Mouse (Mus musculus) thymus, adult 2 months (tissue): Measurements from ENCODE around the gene Slc27a4. TPM values are rescaled to one million over a fixed set of nuclear protein-coding genes. Genes with fewer than 3 reads are reported as not detected.

Experiments
- DNase-seq: peaks from one replicate; pipeline ENCODE4 v3.0.0; 2021
- H3K27ac ChIP-seq: fragments of 200-500 bp; 2 replicates; pipeline ENCODE4 v1.5.1; 2012; ENCODE audit warnings: low read length, control low read depth; ENCODE audit not compliant: control insufficient read depth, insufficient read depth
- H3K27me3 ChIP-seq: fragments of 200-500 bp; 2 replicates; pipeline ENCODE4 v1.6.1; 2012; ENCODE audit warnings: mild to moderate bottlenecking, low read length, moderate library complexity, mixed read lengths; ENCODE audit not compliant: control insufficient read depth, insufficient read depth
- H3K36me3 ChIP-seq: fragments of 200-500 bp; 2 replicates; pipeline ENCODE4 v1.6.1; 2012; ENCODE audit warnings: mild to moderate bottlenecking, low read length, moderate library complexity; ENCODE audit not compliant: control insufficient read depth, insufficient read depth
- H3K4me1 ChIP-seq: fragments of 200-500 bp; replicated peaks from 2 replicates; pipeline ENCODE4 v1.6.1; 2012; ENCODE audit warnings: low read length; ENCODE audit not compliant: control insufficient read depth, insufficient read depth
- H3K4me3 ChIP-seq: fragments of 200-500 bp; 2 replicates; pipeline ENCODE4 v1.5.1; 2012; ENCODE audit warnings: mild to moderate bottlenecking, low read length, control low read depth, moderate library complexity; ENCODE audit not compliant: control insufficient read depth, insufficient read depth
- CTCF ChIP-seq: fragments of 200-500 bp; IDR thresholded peaks from 2 replicates; pipeline ENCODE4 v1.5.1; 2012; ENCODE audit warnings: mild to moderate bottlenecking, control low read depth, low read length, moderate library complexity, borderline replicate concordance; ENCODE audit not compliant: control insufficient read depth, poor library complexity, insufficient read depth; ENCODE audit errors: extremely low read depth
- POLR2A ChIP-seq: fragments of 200-500 bp; IDR thresholded peaks from 2 replicates; pipeline ENCODE4 v1.6.1; 2012; ENCODE audit warnings: mild to moderate bottlenecking, low read length, control low read depth, moderate library complexity; ENCODE audit not compliant: control insufficient read depth, poor library complexity, insufficient read depth; ENCODE audit errors: extremely low read depth
- WGBS: fragments of 180-500 bp; shearing (Covaris S2); methylation state at CpG from one replicate; pipeline ENCODE4 v1.1.7; 2018; 5-methylcytosine and 5-hydroxymethylcytosine counted together
- polyA plus RNA-seq: library from polyadenylated mRNA; depleted of rRNA; stranded (reverse); fragments of >200 nt; gene quantifications from 2 replicates; pipeline ENCODE4 v1.2.3, GENCODE M21; 2012; rRNA removed

The Slc27a4 gene
- polyA plus RNA-seq, 1 experiment: 35.8 TPM

- H3K36me3 ChIP-seq: no peaks in the 10 kb centered on the region
- 92% methylated on average over 10 of the region's 10 CpGs for WGBS
- no peaks in the 10 kb centered on the region for H3K27me3 ChIP-seq
- H3K4me1 ChIP-seq: no peaks in the 10 kb centered on the region
- H3K4me3 ChIP-seq: no peak overlapping the region
- TF ChIP-seq CTCF: no peak
- H3K27ac ChIP-seq: no peak overlapping the region
- DNase-seq: no peak
Observed at GRCm38 (mm10) chr2:29855585-29856210, 53.3 kb downstream of the Slc27a4 start.

DNA sequence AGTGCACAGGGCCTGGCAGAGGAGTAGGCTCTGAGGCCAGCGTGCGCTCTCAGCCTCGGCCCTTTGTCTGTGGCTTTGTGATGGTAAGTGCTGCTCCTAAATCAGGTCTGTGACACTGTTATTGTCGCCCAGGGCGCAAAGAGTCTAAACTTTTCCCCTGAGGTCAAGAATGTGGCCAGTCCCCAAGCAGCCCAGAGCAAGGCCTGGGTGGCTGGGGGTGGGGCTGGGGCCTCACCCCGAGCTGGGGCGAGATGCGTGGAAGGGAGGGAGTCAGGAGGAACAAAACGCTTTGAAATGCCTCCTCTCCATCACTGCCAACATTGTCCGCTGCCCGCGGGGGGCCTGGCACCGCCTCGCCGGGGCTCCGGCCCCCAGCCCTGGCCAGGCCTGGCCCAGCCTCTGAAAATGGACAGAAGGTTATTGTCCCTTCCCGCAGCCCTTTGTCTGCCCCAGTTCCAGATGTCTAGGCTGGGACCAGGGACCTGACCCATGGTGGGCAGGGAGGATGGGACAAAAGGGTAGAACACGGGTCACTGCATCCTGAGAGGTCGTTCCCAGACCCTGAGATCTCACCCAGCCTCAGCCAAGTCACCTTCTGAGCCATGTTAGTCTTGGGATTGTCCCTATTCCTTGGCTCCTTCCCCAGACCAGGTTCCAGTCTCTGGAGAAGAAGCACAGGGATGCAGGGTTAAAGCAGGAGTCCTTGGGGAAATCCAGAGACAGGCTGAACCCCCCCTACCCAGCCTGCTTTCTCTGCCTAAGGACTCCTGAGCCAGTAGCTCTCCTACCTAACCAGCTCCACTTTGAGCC, 54.2 kb downstream of the Slc27a4 start:
- TF ChIP-seq CTCF: no peak
- TF ChIP-seq POLR2A: no peak
- 62% methylated on average over 19 of the region's 19 CpGs for WGBS
- no peak for DNase-seq
- H3K4me1 ChIP-seq: no peaks in the 10 kb centered on the region
- H3K27me3 ChIP-seq: no peaks in the 10 kb centered on the region
- no peaks in the 10 kb centered on the region for H3K36me3 ChIP-seq
- no peak overlapping the region for H3K4me3 ChIP-seq
- no peak overlapping the region for H3K27ac ChIP-seq

DNA sequence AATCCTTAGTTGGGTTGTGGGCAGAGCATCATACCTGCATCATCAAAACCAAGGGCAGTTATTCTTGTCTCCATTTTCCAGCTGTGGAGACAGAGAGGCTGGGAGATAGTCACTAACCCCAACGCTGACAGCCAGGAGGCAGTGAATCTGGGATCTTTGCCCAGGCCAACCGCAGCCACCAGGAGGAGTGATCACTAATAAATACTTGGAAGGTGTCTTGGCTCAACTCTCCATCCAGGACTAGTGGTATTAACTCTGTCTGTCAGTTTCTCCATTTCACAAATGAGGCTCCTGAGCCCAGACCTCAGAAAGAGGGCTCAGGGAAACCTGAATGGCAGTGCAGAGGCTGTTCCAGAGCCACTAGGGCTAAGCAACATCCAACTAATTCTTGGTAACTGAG, 54.9 kb downstream of the Slc27a4 start:
- 39% methylated on average over 2 of the region's 2 CpGs for WGBS
- no peak overlapping the region for H3K4me3 ChIP-seq
- DNase-seq: no peak
- no peak overlapping the region for H3K27ac ChIP-seq
- H3K4me1 ChIP-seq: no peaks in the 10 kb centered on the region
- H3K27me3 ChIP-seq: no peaks in the 10 kb centered on the region
- TF ChIP-seq CTCF (no peak), POLR2A (no peak)
- no peaks in the 10 kb centered on the region for H3K36me3 ChIP-seq

- Histone ChIP-seq H3K27ac (no peak overlapping the region), H3K4me3 (no peak overlapping the region), H3K27me3 (no peaks in the 10 kb centered on the region), H3K4me1 (no peaks in the 10 kb centered on the region), H3K36me3 (no peaks in the 10 kb centered on the region)
- 89% methylated on average over 5 of the region's 5 CpGs for WGBS
- TF ChIP-seq CTCF: no peak
- no peak for TF ChIP-seq POLR2A
- no peak for DNase-seq
Observed at GRCm38 (mm10) chr2:29857967-29858366, 55.5 kb downstream of the Slc27a4 start.

- Histone ChIP-seq H3K4me3 (no peak overlapping the region), H3K4me1 (no peaks in the 10 kb centered on the region), H3K27ac (no peak overlapping the region), H3K36me3 (no peaks in the 10 kb centered on the region), H3K27me3 (no peaks in the 10 kb centered on the region)
- WGBS: 5% methylated on average over 5 of the region's 5 CpGs
- TF ChIP-seq CTCF: no peak
- no peak for TF ChIP-seq POLR2A
- peak; percentile 63 for DNase-seq
Observed at GRCm38 (mm10) chr2:29858748-29859473, 56.5 kb downstream of the Slc27a4 start.

GRCm38 (mm10) chr2:29865125-29865524, 62.7 kb downstream of the Slc27a4 start:
- peaks cover 14% of the 10 kb centered on the region for H3K4me1 ChIP-seq
- WGBS: 85% methylated on average over 4 of the region's 4 CpGs
- H3K36me3 ChIP-seq: no peaks in the 10 kb centered on the region

More at GRCm38 (mm10) chr2:29865125-29865524, 62.7 kb downstream of the Slc27a4 start:
- no peak overlapping the region for H3K4me3 ChIP-seq
- no peaks in the 10 kb centered on the region for H3K27me3 ChIP-seq
- DNase-seq: no peak
- TF ChIP-seq POLR2A (no peak), CTCF (no peak)
- H3K27ac ChIP-seq: no peak overlapping the region

Other genes starting within 250 kb of the Slc27a4 start
- 132 and 143 TPM in 2 replicates for gene Rapgef1, start 182.9 kb upstream of the Slc27a4 start, polyA plus RNA-seq
- gene Gm13420, start 50.9 kb upstream of the Slc27a4 start, polyA plus RNA-seq: 0.15 and 0.34 TPM in 2 replicates
- gene Gm13547, start 43.3 kb upstream of the Slc27a4 start, polyA plus RNA-seq: not detected in 2 replicates
- gene Coq4, start 15.1 kb upstream of the Slc27a4 start, polyA plus RNA-seq: 49.0 and 83.9 TPM in 2 replicates
- gene Trub2, start 14.1 kb upstream of the Slc27a4 start, polyA plus RNA-seq: 61.1 and 70.5 TPM in 2 replicates
- gene Urm1, start 17.4 kb downstream of the Slc27a4 start, polyA plus RNA-seq: 70.2 and 79.9 TPM in 2 replicates
- gene Cercam, start 66.5 kb downstream of the Slc27a4 start, polyA plus RNA-seq: 9.9 and 10.4 TPM in 2 replicates
- gene Odf2, start 86.6 kb downstream of the Slc27a4 start, polyA plus RNA-seq: 60.7 and 70.7 TPM in 2 replicates
- gene Gle1, start 132.8 kb downstream of the Slc27a4 start, polyA plus RNA-seq: 36.6 and 38.4 TPM in 2 replicates
- 161 and 168 TPM in 2 replicates for gene Sptan1, start 162.9 kb downstream of the Slc27a4 start, polyA plus RNA-seq
- gene Wdr34, start 246.2 kb downstream of the Slc27a4 start, polyA plus RNA-seq: 18.3 and 23.1 TPM in 2 replicates